Mouse (Mus musculus) ES-E14 (cell line): ENCODE results near the gene Magi2. TPM values are rescaled to one million over a fixed set of nuclear protein-coding genes. Genes with fewer than 3 reads are reported as not detected.
A peak's percentile ranks its signal among the peaks of the same experiment; 100 is the strongest.

Source experiments
- DNase-seq: peaks from one replicate; pipeline ENCODE4 v3.0.0-alpha.2; 2013; ENCODE audit warnings: low read depth, low spot score
- H3K27ac ChIP-seq: 2 replicates; pipeline ENCODE4 v1.5.1; 2012; ENCODE audit warnings: low read depth, mild to moderate bottlenecking, low read length, moderate library complexity, mixed read lengths; ENCODE audit not compliant: poor library complexity, insufficient read depth, severe bottlenecking
- H3K36me3 ChIP-seq: 2 replicates; pipeline ENCODE4 v1.6.1; 2012; ENCODE audit warnings: mild to moderate bottlenecking, low read length, moderate library complexity, mixed read lengths; ENCODE audit not compliant: control insufficient read depth, poor library complexity, insufficient read depth, severe bottlenecking
- H3K4me1 ChIP-seq, 2 experiments: fragments of 150-350 bp in 1 of 2; sonication (generic) in 1 of 2; 2 replicates each; pipeline ENCODE4 v1.6.1; 2012; ENCODE audit warnings: low read length in 2 of 2, mild to moderate bottlenecking in 1 of 2, mixed read lengths in 1 of 2; ENCODE audit not compliant: control insufficient read depth in 2 of 2, insufficient read depth in 2 of 2, poor library complexity in 1 of 2
- H3K4me3 ChIP-seq, 2 experiments: fragments of 150-350 bp in 1 of 2; sonication (generic) in 1 of 2; 2 replicates each; pipeline ENCODE4 v1.5.1; 2012; ENCODE audit warnings: low read length in 2 of 2, low read depth in 1 of 2, mild to moderate bottlenecking in 1 of 2, mixed read lengths in 1 of 2; ENCODE audit not compliant: insufficient read depth in 1 of 2, poor library complexity in 1 of 2, severe bottlenecking in 1 of 2
- H3K9ac ChIP-seq: 2 replicates; pipeline ENCODE4 v1.6.1; 2012; ENCODE audit warnings: low read depth, mild to moderate bottlenecking, low read length, mixed read lengths; ENCODE audit not compliant: poor library complexity, insufficient read depth, severe bottlenecking
- H3K9me3 ChIP-seq: fragments of 150-350 bp; sonication (generic); 2 replicates; pipeline ENCODE4 v1.6.1; 2012; ENCODE audit warnings: low read depth, mild to moderate bottlenecking, low read length; ENCODE audit not compliant: control insufficient read depth, insufficient read depth
- CHD2 ChIP-seq: IDR thresholded peaks from 2 replicates; pipeline ENCODE4 v1.6.1; 2014; ENCODE audit warnings: mild to moderate bottlenecking, low read depth, low read length, inconsistent platforms
- HCFC1 ChIP-seq: IDR thresholded peaks from 2 replicates; pipeline ENCODE4 v1.6.1; 2012; ENCODE audit warnings: low read length, inconsistent platforms, borderline replicate concordance; ENCODE audit not compliant: insufficient read depth
- MAFK ChIP-seq: IDR thresholded peaks from 2 replicates; pipeline ENCODE4 v1.6.1; 2014; ENCODE audit warnings: mild to moderate bottlenecking, low read depth, low read length, inconsistent platforms; ENCODE audit not compliant: insufficient read depth
- ZC3H11A ChIP-seq: IDR thresholded peaks from 2 replicates; pipeline ENCODE4 v1.6.1; 2012; ENCODE audit warnings: low read depth, mild to moderate bottlenecking, inconsistent platforms, low read length, borderline replicate concordance
- ZNF384 ChIP-seq: IDR thresholded peaks from 2 replicates; pipeline ENCODE4 v1.6.1; 2012; ENCODE audit warnings: low read depth, low read length, inconsistent platforms
- in situ Hi-C, 2 experiments: fragments of 600-800 bp; cut with MboI; formaldehyde crosslinking; loops; one replicate each; pipeline ENCODE4 v1.15.1; 2025; ENCODE audit warnings: low sequenced_read_pairs in 2 of 2, inconsistent platforms in 1 of 2; ENCODE audit not compliant: unreplicated experiment in 2 of 2
- total RNA-seq: library from RNA; depleted of rRNA; stranded (reverse); fragments of 300-350 nt; gene quantifications from 2 replicates; pipeline ENCODE4 v1.2.3, GENCODE M21; 2012

Gene Magi2
- total RNA-seq, 1 experiment, result 0.85 TPM

GRCm38 (mm10) chr5:20456106-20456505 is 1229.3 kb downstream of the Magi2 start:
- in situ Hi-C loops, result no loop called here
- Histone ChIP-seq H3K4me1 (no peaks in the 10 kb centered on the region), H3K36me3 (no peaks in the 10 kb centered on the region), H3K9me3 (no peaks in the 10 kb centered on the region), H3K27ac (no peak overlapping the region), H3K9ac (no peak overlapping the region), H3K4me3 (no peak overlapping the region)
- no peak for TF ChIP-seq CHD2
- no peak for TF ChIP-seq HCFC1
- TF ChIP-seq MAFK, result no peak
- DNase-seq, result no peak

DNA sequence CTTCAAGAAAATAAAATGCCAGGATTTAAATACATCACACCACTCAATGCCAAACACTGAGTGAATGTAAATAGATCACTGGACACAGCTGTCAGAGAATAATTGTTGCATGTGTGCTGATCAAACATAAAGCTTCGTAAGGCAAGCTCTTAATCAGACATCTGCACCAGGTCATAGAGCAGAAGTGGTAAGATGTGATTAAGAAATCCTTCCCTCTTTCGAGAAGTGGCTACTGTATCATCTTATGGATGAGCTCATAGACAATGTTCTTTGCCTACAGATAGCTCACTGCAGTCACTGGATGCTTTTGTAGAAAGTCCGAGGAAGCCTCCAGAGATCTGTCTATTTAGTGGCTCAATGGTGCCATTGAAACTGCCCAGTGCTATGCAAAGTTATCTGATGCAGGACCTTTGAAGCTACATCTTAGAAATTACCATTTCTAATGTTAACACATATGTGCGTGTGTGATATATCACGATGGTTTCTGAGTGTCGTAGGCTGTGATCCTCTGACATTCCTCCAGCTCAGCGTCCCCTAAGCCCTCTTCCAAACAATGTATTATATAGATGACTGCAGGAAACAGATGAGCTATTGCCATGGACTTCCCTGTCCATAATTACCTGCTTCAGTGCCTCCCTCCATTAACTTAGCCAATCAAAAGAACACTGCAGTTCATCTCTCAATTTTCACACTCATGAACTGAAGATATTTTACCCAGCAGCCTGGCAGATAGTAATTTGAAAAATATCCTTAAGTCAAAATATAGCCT is 1231.1 kb downstream of the Magi2 start:
- Histone ChIP-seq H3K4me1 (no peaks in the 10 kb centered on the region), H3K36me3 (no peaks in the 10 kb centered on the region), H3K27ac (no peak overlapping the region), H3K9me3 (no peaks in the 10 kb centered on the region), H3K4me3 (no peak overlapping the region), H3K9ac (no peak overlapping the region)
- DNase-seq, result no peak
- no peak for TF ChIP-seq HCFC1
- TF ChIP-seq MAFK, result no peak
- TF ChIP-seq CHD2, result no peak
- TF ChIP-seq ZNF384, result no peak
- no peak for TF ChIP-seq ZC3H11A
- in situ Hi-C loops, result no loop called here

- DNase-seq, result no peak
- H3K9me3 ChIP-seq, result no peaks in the 10 kb centered on the region
- in situ Hi-C loops, result no loop called here
- no peak for TF ChIP-seq CHD2
- TF ChIP-seq MAFK, result no peak
- TF ChIP-seq ZC3H11A, result no peak
- no peak for TF ChIP-seq ZNF384
- no peak for TF ChIP-seq HCFC1
- no peaks in the 10 kb centered on the region for H3K36me3 ChIP-seq
- no peaks in the 10 kb centered on the region for H3K4me1 ChIP-seq
- H3K4me3 ChIP-seq, result no peak overlapping the region
- H3K9ac ChIP-seq, result no peak overlapping the region
- H3K27ac ChIP-seq, result no peak overlapping the region
These were observed 1234.9 kb downstream of the Magi2 start for GRCm38 (mm10) chr5:20461709-20462108.

DNA sequence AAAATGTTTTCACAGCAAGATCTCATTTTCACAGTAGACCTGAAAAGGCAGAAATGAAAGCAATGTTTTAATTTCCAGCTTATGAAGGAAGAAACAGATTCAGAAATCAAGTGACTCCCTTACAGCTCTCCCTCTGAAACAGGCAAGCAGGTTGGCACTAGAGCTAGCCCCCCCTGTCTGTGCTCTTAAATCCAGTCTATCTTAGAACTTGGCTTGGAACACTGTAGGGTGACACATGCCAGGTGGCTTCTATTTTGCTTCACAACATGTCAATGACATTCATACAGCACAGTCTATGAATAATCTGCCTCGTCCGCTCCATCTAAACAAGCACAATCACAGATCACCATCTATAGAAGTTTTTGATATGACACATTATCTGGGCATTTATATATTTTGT is 1235.5 kb downstream of the Magi2 start:
- Histone ChIP-seq H3K9me3 (no peaks in the 10 kb centered on the region), H3K4me3 (no peak overlapping the region), H3K9ac (no peak overlapping the region), H3K27ac (no peak overlapping the region), H3K36me3 (no peaks in the 10 kb centered on the region), H3K4me1 (no peaks in the 10 kb centered on the region)
- in situ Hi-C loops, result no loop called here
- no peak for DNase-seq
- TF ChIP-seq HCFC1 (no peak), ZC3H11A (no peak), CHD2 (no peak), ZNF384 (no peak), MAFK (no peak)

- Histone ChIP-seq H3K9ac (no peak overlapping the region), H3K4me1 (peaks cover 3 to 5% of the 10 kb centered on the region in 2 experiments; a peak in 2 of 4 replicates), H3K27ac (peak overlapping the region; percentile 60; the same call in 1 of the 2 replicates), H3K36me3 (no peaks in the 10 kb centered on the region), H3K9me3 (peaks cover 5% of the 10 kb centered on the region; the same call in 1 of the 2 replicates), H3K4me3 (no peak overlapping the region)
- in situ Hi-C loops, result no loop called here
- DNase-seq, result peak; percentile 11
- TF ChIP-seq MAFK (no peak), ZC3H11A (no peak), ZNF384 (no peak), HCFC1 (no peak), CHD2 (no peak)
These were observed 1242.9 kb downstream of the Magi2 start for GRCm38 (mm10) chr5:20469721-20470120.
